Mouse (Mus musculus): ENCODE results near the gene Rnf40. TPM values are rescaled to one million over a fixed set of nuclear protein-coding genes. Genes with fewer than 3 reads are reported as not detected.

Gene Rnf40
- polyA plus RNA-seq, 1 experiment from 2014 or later = 46.1 TPM

Other genes with a start within 250 kb of the Rnf40 start
- 14.3 and 16.4 TPM in 2 replicates for gene Zfp768, start 243.2 kb upstream of the Rnf40 start, polyA plus RNA-seq (2015; fragmentation: Nextera tagmentation; extraction: Ambion mirVana)
- 9.4 and 10.1 TPM in 2 replicates for gene Zfp747, start 212.7 kb upstream of the Rnf40 start, polyA plus RNA-seq (2015; fragmentation: Nextera tagmentation; extraction: Ambion mirVana)
- gene 9130019O22Rik, start 201.6 kb upstream of the Rnf40 start, polyA plus RNA-seq (2015; fragmentation: Nextera tagmentation; extraction: Ambion mirVana) = 5.6 and 6.5 TPM in 2 replicates
- 7.5 and 8.1 TPM in 2 replicates for gene E430018J23Rik, start 195.1 kb upstream of the Rnf40 start, polyA plus RNA-seq (2015; fragmentation: Nextera tagmentation; extraction: Ambion mirVana)
- 9.7 and 9.8 TPM in 2 replicates for gene Zfp764, start 181.9 kb upstream of the Rnf40 start, polyA plus RNA-seq (2015; fragmentation: Nextera tagmentation; extraction: Ambion mirVana)
- gene Zfp688, start 166.7 kb upstream of the Rnf40 start, polyA plus RNA-seq (2015; fragmentation: Nextera tagmentation; extraction: Ambion mirVana) = 22.9 and 24.0 TPM in 2 replicates
- 9.4 and 9.8 TPM in 2 replicates for gene Zfp689, start 139.6 kb upstream of the Rnf40 start, polyA plus RNA-seq (2015; fragmentation: Nextera tagmentation; extraction: Ambion mirVana)
- gene Prr14, start 129.2 kb upstream of the Rnf40 start, polyA plus RNA-seq (2015; fragmentation: Nextera tagmentation; extraction: Ambion mirVana) = 37.4 and 45.2 TPM in 2 replicates
- gene Fbrs, start 109.6 kb upstream of the Rnf40 start, polyA plus RNA-seq (2015; fragmentation: Nextera tagmentation; extraction: Ambion mirVana) = 13.7 and 16.0 TPM in 2 replicates
- 37.6 and 40.0 TPM in 2 replicates for gene Srcap, start 76.8 kb upstream of the Rnf40 start, polyA plus RNA-seq (2015; fragmentation: Nextera tagmentation; extraction: Ambion mirVana)
- gene Gm42715, start 69.2 kb upstream of the Rnf40 start, polyA plus RNA-seq (2015; fragmentation: Nextera tagmentation; extraction: Ambion mirVana) = 12.3 and 13.1 TPM in 2 replicates
- gene Tmem265, start 27.4 kb upstream of the Rnf40 start, polyA plus RNA-seq (2015; fragmentation: Nextera tagmentation; extraction: Ambion mirVana) = 8.7 and 12.1 TPM in 2 replicates
- gene Phkg2, start 15.4 kb upstream of the Rnf40 start, polyA plus RNA-seq (2015; fragmentation: Nextera tagmentation; extraction: Ambion mirVana) = 39.3 and 41.5 TPM in 2 replicates
- gene Ccdc189, start 172 bp upstream of the Rnf40 start, polyA plus RNA-seq (2015; fragmentation: Nextera tagmentation; extraction: Ambion mirVana) = 4.2 and 7.2 TPM in 2 replicates
- 11.5 and 11.7 TPM in 2 replicates for gene Zfp629, start 27.0 kb downstream of the Rnf40 start, polyA plus RNA-seq (2015; fragmentation: Nextera tagmentation; extraction: Ambion mirVana)
- gene Bcl7c, start 120.2 kb downstream of the Rnf40 start, polyA plus RNA-seq (2015; fragmentation: Nextera tagmentation; extraction: Ambion mirVana) = 81.1 and 90.5 TPM in 2 replicates
- 25.3 and 28.7 TPM in 2 replicates for gene Ctf1, start 124.0 kb downstream of the Rnf40 start, polyA plus RNA-seq (2015; fragmentation: Nextera tagmentation; extraction: Ambion mirVana)
- gene Ctf2, start 143.4 kb downstream of the Rnf40 start, polyA plus RNA-seq (2015; fragmentation: Nextera tagmentation; extraction: Ambion mirVana) = 0.19 and 0.44 TPM in 2 replicates
- 4.3 and 4.4 TPM in 2 replicates for gene Fbxl19, start 155.8 kb downstream of the Rnf40 start, polyA plus RNA-seq (2015; fragmentation: Nextera tagmentation; extraction: Ambion mirVana)
- gene Orai3, start 181.0 kb downstream of the Rnf40 start, polyA plus RNA-seq (2015; fragmentation: Nextera tagmentation; extraction: Ambion mirVana) = 23.6 and 26.5 TPM in 2 replicates
- gene Setd1a, start 187.9 kb downstream of the Rnf40 start, polyA plus RNA-seq (2015; fragmentation: Nextera tagmentation; extraction: Ambion mirVana) = 18.6 and 21.7 TPM in 2 replicates
- not detected in 2 replicates for gene Gm49388, start 196.8 kb downstream of the Rnf40 start, polyA plus RNA-seq (2015; fragmentation: Nextera tagmentation; extraction: Ambion mirVana)
- 18.7 and 23.8 TPM in 2 replicates for gene Hsd3b7, start 211.8 kb downstream of the Rnf40 start, polyA plus RNA-seq (2015; fragmentation: Nextera tagmentation; extraction: Ambion mirVana)
- gene Stx4a, start 235.5 kb downstream of the Rnf40 start, polyA plus RNA-seq (2015; fragmentation: Nextera tagmentation; extraction: Ambion mirVana) = 72.5 and 79.5 TPM in 2 replicates
- 3.6 and 3.8 TPM in 2 replicates for gene Stx1b, start 235.8 kb downstream of the Rnf40 start, polyA plus RNA-seq (2015; fragmentation: Nextera tagmentation; extraction: Ambion mirVana)